Mouse (Mus musculus) heart, postnatal 0 days (tissue): ENCODE measurements around the gene Stpg3. TPM values are rescaled to one million over a fixed set of nuclear protein-coding genes. Genes with fewer than 3 reads are reported as not detected.
A peak's percentile ranks its signal among the peaks of the same experiment; 100 is the strongest.

Experiments
- ATAC-seq: fragments of 200-750 bp; cut with Nextera tagmentation; 2 replicates; pipeline ENCODE4 v1.8.0; 2017; ENCODE audit warnings: low read depth, moderate number of reproducible peaks, moderate library complexity; ENCODE audit not compliant: insufficient read depth
- DNase-seq: peaks from one replicate; pipeline ENCODE4 v3.0.0-alpha.2; 2016; ENCODE audit warnings: low spot score
- H3K27ac ChIP-seq: fragments of 300-500 bp; sonication (generic); 2 replicates; pipeline ENCODE4 v1.5.1; 2014; ENCODE audit warnings: low read depth, mild to moderate bottlenecking
- H3K27me3 ChIP-seq: fragments of 300-500 bp; sonication (generic); 2 replicates; pipeline ENCODE4 v1.6.1; 2014; ENCODE audit warnings: low read length, mixed read lengths; ENCODE audit not compliant: control insufficient read depth, insufficient read depth
- H3K36me3 ChIP-seq: fragments of 300-500 bp; sonication (generic); replicated peaks from 2 replicates; pipeline ENCODE4 v1.6.1; 2014; ENCODE audit warnings: low read length, mixed read lengths; ENCODE audit not compliant: control insufficient read depth, insufficient read depth
- H3K4me1 ChIP-seq: fragments of 300-500 bp; sonication (generic); 2 replicates; pipeline ENCODE4 v1.6.1; 2014; ENCODE audit warnings: antibody characterized with exemption; ENCODE audit not compliant: control insufficient read depth, insufficient read depth
- H3K4me2 ChIP-seq: fragments of 300-500 bp; sonication (generic); 2 replicates; pipeline ENCODE4 v1.6.1; 2014; ENCODE audit warnings: low read depth, mild to moderate bottlenecking, low read length, moderate library complexity
- H3K4me3 ChIP-seq: fragments of 300-500 bp; sonication (generic); 2 replicates; pipeline ENCODE4 v1.5.1; 2014; ENCODE audit warnings: low read depth, low read length
- H3K9ac ChIP-seq: fragments of 300-500 bp; sonication (generic); replicated peaks from 2 replicates; pipeline ENCODE4 v1.6.1; 2014; ENCODE audit warnings: low read depth, low read length, mixed read lengths
- H3K9me3 ChIP-seq: fragments of 300-500 bp; sonication (generic); replicated peaks from 2 replicates; pipeline ENCODE4 v1.6.1; 2016; ENCODE audit warnings: low read length; ENCODE audit not compliant: control insufficient read depth
- CTCF ChIP-seq: IDR thresholded peaks from 2 replicates; pipeline ENCODE4 v1.5.1; 2016; ENCODE audit warnings: antibody characterized with exemption, control low read depth, low read depth
- EP300 ChIP-seq: IDR thresholded peaks from 2 replicates; pipeline ENCODE4 v1.6.1; 2016; ENCODE audit warnings: antibody characterized with exemption, low read depth
- WGBS: fragments of 180-500 bp; shearing (Covaris S2); extraction: QIAGEN DNeasy Blood & Tissue Kit; methylation state at CpG from one replicate; pipeline ENCODE4 v1.1.7; 2014; 5-methylcytosine and 5-hydroxymethylcytosine counted together
- polyA plus RNA-seq: library from polyadenylated mRNA; unstranded; fragments of >200 nt; fragmentation: Nextera tagmentation; extraction: Ambion mirVana; gene quantifications from 2 replicates; pipeline ENCODE4 v1.2.1, GENCODE M21; 2015
- total RNA-seq: library from RNA; depleted of rRNA; stranded (reverse); fragments of >200 nt; gene quantifications from 2 replicates; pipeline ENCODE4 v1.2.3, GENCODE M21; 2014; ENCODE audit warnings: low replicate concordance

Stpg3 gene
- total and polyA plus RNA-seq, 2 experiments from 2014 or later: not detected

DNA sequence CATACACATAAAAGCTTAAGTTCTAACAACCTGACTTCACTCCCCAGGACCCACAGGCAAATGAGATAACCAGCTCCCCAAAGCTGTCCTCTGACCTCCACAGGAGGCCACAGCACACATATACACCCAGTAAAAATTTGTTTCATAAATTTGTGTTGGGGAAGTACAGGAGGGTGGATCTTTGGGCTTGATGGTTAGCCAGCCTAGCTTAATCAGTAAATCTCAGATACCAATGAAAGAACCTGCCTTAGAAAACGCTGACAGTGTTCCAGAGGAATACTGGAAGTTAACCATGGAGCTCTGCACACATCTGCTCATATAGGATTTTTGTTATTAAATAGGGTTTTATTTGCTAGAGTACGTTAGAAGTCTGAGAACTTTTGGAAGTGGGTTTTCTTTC lies 3.2 kb upstream of the Stpg3 start:
- Histone ChIP-seq H3K9me3 (no peaks in the 10 kb centered on the region), H3K4me1 (no peaks in the 10 kb centered on the region), H3K27ac (no peak overlapping the region), H3K4me3 (no peak overlapping the region), H3K4me2 (no peak overlapping the region), H3K36me3 (peaks cover 11% of the 10 kb centered on the region), H3K27me3 (no peaks in the 10 kb centered on the region), H3K9ac (no peak overlapping the region)
- WGBS: 52% methylated on average over 2 of the region's 2 CpGs
- DNase-seq: no peak
- TF ChIP-seq EP300 (no peak), CTCF (no peak)
- ATAC-seq: no peak

DNA sequence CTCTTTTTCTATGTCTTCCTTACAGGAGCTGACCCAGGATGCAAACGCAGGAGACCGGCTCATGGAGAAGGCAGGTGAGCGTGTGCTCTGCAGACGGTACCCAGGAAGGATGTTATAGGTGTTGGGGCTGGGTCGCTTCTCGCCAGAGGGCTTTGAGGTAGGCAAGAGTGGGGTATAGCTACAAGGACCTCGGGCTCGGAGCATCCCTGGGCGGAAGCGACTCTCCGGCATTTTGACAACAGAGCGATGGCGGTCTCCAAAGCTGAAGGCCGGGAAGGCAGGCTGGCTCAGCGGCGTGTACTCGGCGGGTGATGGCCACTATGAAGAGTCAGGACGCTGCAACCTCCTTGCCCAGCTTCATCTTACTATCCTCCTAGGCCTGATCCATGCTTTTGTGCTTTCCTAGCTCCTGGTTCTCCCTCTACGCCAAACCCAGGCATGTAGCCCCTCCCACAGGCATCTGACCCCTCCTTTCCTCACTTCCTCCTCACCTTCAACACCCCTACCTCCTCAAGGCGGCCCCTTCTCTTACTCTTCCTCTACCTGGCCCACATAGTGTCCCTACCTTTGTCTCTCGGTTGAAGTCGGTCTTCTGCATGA lies 1.1 kb downstream of the Stpg3 start:
- H3K4me3 ChIP-seq: no peak overlapping the region
- no peak overlapping the region for H3K27ac ChIP-seq
- H3K4me1 ChIP-seq: peaks cover 10% of the 10 kb centered on the region
- H3K9ac ChIP-seq: no peak overlapping the region
- H3K27me3 ChIP-seq: no peaks in the 10 kb centered on the region
- WGBS: 54% methylated on average over 23 of the region's 23 CpGs
- ATAC-seq (no peak), DNase-seq (no peak)
- no peaks in the 10 kb centered on the region for H3K9me3 ChIP-seq
- TF ChIP-seq CTCF (no peak), EP300 (no peak)
- peaks cover 8% of the 10 kb centered on the region; the same call in 1 of the 2 replicates for H3K36me3 ChIP-seq
- H3K4me2 ChIP-seq: no peak overlapping the region

DNA sequence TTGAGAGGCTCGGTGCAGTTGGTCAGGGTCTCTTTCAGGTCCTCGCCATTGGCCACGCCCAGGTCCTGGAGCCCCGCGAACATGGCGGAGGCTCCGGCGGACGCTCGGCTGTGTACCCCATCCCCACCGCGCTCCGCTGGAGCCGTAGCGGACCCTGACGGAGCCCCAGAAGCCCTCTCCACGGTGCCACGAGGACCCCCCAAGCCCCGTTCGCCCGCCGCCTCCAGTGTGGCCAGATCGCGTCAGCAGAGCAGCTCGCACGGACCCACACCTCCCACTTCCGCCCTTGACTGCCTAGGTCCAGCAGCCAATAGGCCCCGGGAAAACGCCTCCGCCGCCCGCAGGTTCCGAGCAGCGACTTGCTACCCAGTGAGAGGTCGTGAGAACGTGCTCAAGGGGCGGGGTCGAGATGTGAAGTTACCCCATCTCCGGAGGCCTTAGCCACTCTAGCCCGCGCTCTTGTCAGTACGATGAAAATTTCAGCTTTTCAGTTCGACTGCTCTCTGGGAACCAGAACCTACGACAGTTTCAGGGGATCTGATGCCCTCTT lies 3.2 kb downstream of the Stpg3 start, which contains the start of gene Nelfb:
Gene Nelfb, minus strand, starts transcription at position 369 of the 550 bp plus-strand sequence.
- Histone ChIP-seq H3K27me3 (no peaks in the 10 kb centered on the region), H3K4me1 (peaks cover 10% of the 10 kb centered on the region), H3K9me3 (no peaks in the 10 kb centered on the region), H3K4me3 (peak within 1 kb of the TSS; percentile 84), H3K4me2 (peak within 1 kb of the TSS; percentile 87), H3K36me3 (peaks cover 26% of the 10 kb centered on the region), H3K27ac (peak within 1 kb of the TSS; percentile 85), H3K9ac (peak within 1 kb of the TSS; percentile 78)
- DNase-seq (peak; percentile 91), ATAC-seq (peak; percentile 95)
- TF ChIP-seq EP300 (peak; percentile 29; the same call in 1 of the 2 replicates), CTCF (no peak)
- WGBS: under 1% methylated on average over 44 of the region's 44 CpGs

DNA sequence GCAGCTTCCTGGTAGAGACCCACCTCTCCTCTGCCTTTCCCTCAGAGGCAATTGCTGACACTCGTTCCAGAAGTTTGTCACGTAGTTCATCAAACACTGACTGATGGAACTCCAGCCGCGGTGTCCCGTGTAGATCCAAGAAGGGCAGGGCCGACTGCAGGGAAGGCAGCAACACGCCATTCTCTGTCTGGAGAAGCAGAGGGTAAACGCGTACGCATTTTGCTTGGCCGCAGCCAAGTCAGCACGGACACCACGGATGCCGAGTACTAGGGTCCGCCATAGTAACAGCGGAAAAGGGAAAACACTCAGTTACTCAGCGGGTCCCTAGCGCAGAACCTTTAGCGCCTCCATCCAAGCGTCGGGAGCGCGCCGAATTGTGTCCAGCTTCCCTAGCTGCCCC lies 3.8 kb downstream of the Stpg3 start:
- DNase-seq (no peak), ATAC-seq (peak; percentile 14)
- TF ChIP-seq EP300 (no peak), CTCF (no peak)
- Histone ChIP-seq H3K36me3 (peaks cover 32% of the 10 kb centered on the region), H3K9ac (peak overlapping the region; percentile 78), H3K4me3 (peak overlapping the region; percentile 84), H3K9me3 (no peaks in the 10 kb centered on the region), H3K4me1 (peaks cover 10% of the 10 kb centered on the region), H3K27ac (peak overlapping the region; percentile 85), H3K27me3 (no peaks in the 10 kb centered on the region), H3K4me2 (peak overlapping the region; percentile 87)
- WGBS: under 1% methylated on average over 24 of the region's 24 CpGs

DNA sequence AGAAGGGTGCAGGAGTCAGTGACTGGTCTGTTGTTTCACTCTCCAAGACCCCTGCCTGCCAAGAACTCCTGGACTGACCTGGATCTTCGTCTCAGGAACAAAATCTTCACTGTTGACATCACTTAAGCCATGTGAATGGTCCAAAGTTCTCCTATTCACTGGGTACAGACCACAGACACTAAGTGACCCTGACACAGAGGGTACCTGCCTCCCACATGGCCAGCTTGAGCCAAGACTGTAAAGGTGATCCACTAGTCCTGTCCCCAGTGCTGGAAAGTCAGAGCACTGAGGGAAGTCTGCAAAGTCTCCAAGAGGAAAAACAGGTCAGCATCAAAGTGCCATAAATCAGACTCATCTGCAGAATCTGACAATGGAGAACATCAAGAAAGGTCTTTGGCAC lies 6.8 kb downstream of the Stpg3 start:
- H3K4me3 ChIP-seq: no peak overlapping the region
- H3K9me3 ChIP-seq: no peaks in the 10 kb centered on the region
- H3K9ac ChIP-seq: no peak overlapping the region
- H3K27me3 ChIP-seq: no peaks in the 10 kb centered on the region
- no peak overlapping the region for H3K27ac ChIP-seq
- no peak overlapping the region for H3K4me2 ChIP-seq
- WGBS: 75% methylated on average over 1 of the region's 1 CpGs
- peaks cover 10% of the 10 kb centered on the region for H3K4me1 ChIP-seq
- TF ChIP-seq EP300 (no peak), CTCF (no peak)
- no peak for ATAC-seq
- no peak for DNase-seq
- H3K36me3 ChIP-seq: peaks cover 62% of the 10 kb centered on the region
